Mouse (Mus musculus): ENCODE measurements around the gene Zfp219.

- TF ChIP-seq POLR2A (IDR thresholded peaks at IDR 0.05; ENCODE audit: borderline replicate concordance, extremely low read depth, low read depth, low read length) (no peak), CTCF (IDR thresholded peaks at IDR 0.05; ENCODE audit: insufficient read depth, low read length) (no peak)
Measured at GRCm38 (mm10) chr14:52018248-52019050, 2.1 kb downstream of the Zfp219 start.
